Mouse (Mus musculus) ES-Bruce4 (cell line): ENCODE data around the gene Cdh22. TPM values are rescaled to one million over a fixed set of nuclear protein-coding genes. Genes with fewer than 3 reads are reported as not detected.

Experiments
- H3K27ac ChIP-seq: 2 replicates; pipeline ENCODE4 v1.5.1; 2012; ENCODE audit warnings: low read length, inconsistent platforms; ENCODE audit not compliant: insufficient read depth
- H3K27me3 ChIP-seq: 2 replicates; pipeline ENCODE4 v1.6.1; 2012; ENCODE audit warnings: mild to moderate bottlenecking, low read length, inconsistent platforms; ENCODE audit not compliant: control insufficient read depth, poor library complexity, insufficient read depth, severe bottlenecking
- H3K36me3 ChIP-seq: 2 replicates; pipeline ENCODE4 v1.6.1; 2012; ENCODE audit warnings: inconsistent platforms, mild to moderate bottlenecking, low read length, moderate library complexity; ENCODE audit not compliant: control insufficient read depth, poor library complexity, insufficient read depth, severe bottlenecking
- H3K4me1 ChIP-seq: one replicate; pipeline ENCODE4 v1.8.1; 2011; ENCODE audit warnings: low read length; ENCODE audit not compliant: control insufficient read depth, insufficient read depth
- H3K4me3 ChIP-seq: 2 replicates; pipeline ENCODE4 v1.5.1; 2011; ENCODE audit warnings: low read depth, mild to moderate bottlenecking, low read length
- H3K9ac ChIP-seq: 2 replicates; pipeline ENCODE4 v1.6.1; 2012; ENCODE audit warnings: low read depth, mild to moderate bottlenecking, inconsistent platforms; ENCODE audit not compliant: poor library complexity, severe bottlenecking
- H3K9me3 ChIP-seq: replicated peaks from 2 replicates; pipeline ENCODE4 v1.6.1; 2012; ENCODE audit warnings: mild to moderate bottlenecking, low read length, inconsistent platforms; ENCODE audit not compliant: control insufficient read depth, poor library complexity, insufficient read depth, severe bottlenecking
- CTCF ChIP-seq: IDR thresholded peaks from one replicate; pipeline ENCODE4 v1.8.1; 2011; ENCODE audit warnings: low read depth, low read length
- EP300 ChIP-seq: IDR thresholded peaks from 2 replicates; pipeline ENCODE4 v1.6.1; 2011; ENCODE audit warnings: low read depth, low read length; ENCODE audit not compliant: insufficient read depth
- POLR2A ChIP-seq: IDR thresholded peaks from one replicate; pipeline ENCODE4 v1.8.1; 2011; ENCODE audit warnings: low read length; ENCODE audit not compliant: insufficient read depth
- polyA plus RNA-seq: library from polyadenylated mRNA; stranded (reverse); fragments of >200 nt; gene quantifications from 2 replicates; pipeline ENCODE4 v1.2.4, GENCODE M21; 2011; ENCODE audit warnings: low read depth; ENCODE audit not compliant: missing spikeins, insufficient read depth, insufficient read length

Gene Cdh22
- polyA plus RNA-seq, 1 experiment, result not detected

- H3K27ac ChIP-seq, result no peak overlapping the region
- no peaks in the 10 kb centered on the region for H3K9me3 ChIP-seq
- TF ChIP-seq POLR2A, result no peak
- TF ChIP-seq CTCF, result no peak
- TF ChIP-seq EP300, result no peak
- no peak overlapping the region for H3K9ac ChIP-seq
- H3K4me3 ChIP-seq, result no peak overlapping the region
- H3K27me3 ChIP-seq, result no peaks in the 10 kb centered on the region
- H3K4me1 ChIP-seq, result peaks cover 3% of the 10 kb centered on the region
- H3K36me3 ChIP-seq, result no peaks in the 10 kb centered on the region
Measured at GRCm38 (mm10) chr2:165220347-165220945, 14.2 kb downstream of the Cdh22 start.

- Histone ChIP-seq H3K9me3 (no peaks in the 10 kb centered on the region), H3K9ac (no peak overlapping the region), H3K4me1 (peaks cover 3% of the 10 kb centered on the region), H3K4me3 (no peak overlapping the region), H3K27me3 (no peaks in the 10 kb centered on the region), H3K36me3 (no peaks in the 10 kb centered on the region), H3K27ac (no peak overlapping the region)
- TF ChIP-seq CTCF (no peak), EP300 (no peak), POLR2A (no peak)
Measured at GRCm38 (mm10) chr2:165218954-165219353, 15.7 kb downstream of the Cdh22 start.

- Histone ChIP-seq H3K4me3 (no peak overlapping the region), H3K36me3 (no peaks in the 10 kb centered on the region), H3K27me3 (no peaks in the 10 kb centered on the region), H3K4me1 (peaks cover 3% of the 10 kb centered on the region), H3K9me3 (no peaks in the 10 kb centered on the region), H3K27ac (no peak overlapping the region), H3K9ac (no peak overlapping the region)
- TF ChIP-seq EP300 (no peak), POLR2A (no peak), CTCF (no peak)
Measured at GRCm38 (mm10) chr2:165217361-165218149, 17.1 kb downstream of the Cdh22 start.

- Histone ChIP-seq H3K27ac (no peak overlapping the region), H3K4me1 (no peaks in the 10 kb centered on the region), H3K27me3 (no peaks in the 10 kb centered on the region), H3K4me3 (peak overlapping the region; percentile 25; the same call in 1 of the 2 replicates), H3K36me3 (no peaks in the 10 kb centered on the region), H3K9me3 (no peaks in the 10 kb centered on the region), H3K9ac (no peak overlapping the region)
- no peak for TF ChIP-seq CTCF
Measured at GRCm38 (mm10) chr2:165215103-165215951, 19.3 kb downstream of the Cdh22 start.

- H3K27ac ChIP-seq, result no peak overlapping the region
- TF ChIP-seq POLR2A (no peak), CTCF (no peak), EP300 (no peak)
- no peak overlapping the region for H3K4me3 ChIP-seq
- no peaks in the 10 kb centered on the region for H3K9me3 ChIP-seq
- H3K4me1 ChIP-seq, result no peaks in the 10 kb centered on the region
- H3K27me3 ChIP-seq, result no peaks in the 10 kb centered on the region
- no peaks in the 10 kb centered on the region for H3K36me3 ChIP-seq
- no peak overlapping the region for H3K9ac ChIP-seq
Measured at GRCm38 (mm10) chr2:165211426-165212079, 23.1 kb downstream of the Cdh22 start.
